Mouse (Mus musculus) frontal cortex, postnatal 14 days (tissue): ENCODE measurements around the gene Enkd1.

ENCODE experiments used
- DNase-seq, 2 experiments: peaks; one replicate each; pipeline ENCODE4 v3.0.0; 2022; ENCODE audit warnings: low spot score in 2 of 2

The Enkd1 gene

DNA sequence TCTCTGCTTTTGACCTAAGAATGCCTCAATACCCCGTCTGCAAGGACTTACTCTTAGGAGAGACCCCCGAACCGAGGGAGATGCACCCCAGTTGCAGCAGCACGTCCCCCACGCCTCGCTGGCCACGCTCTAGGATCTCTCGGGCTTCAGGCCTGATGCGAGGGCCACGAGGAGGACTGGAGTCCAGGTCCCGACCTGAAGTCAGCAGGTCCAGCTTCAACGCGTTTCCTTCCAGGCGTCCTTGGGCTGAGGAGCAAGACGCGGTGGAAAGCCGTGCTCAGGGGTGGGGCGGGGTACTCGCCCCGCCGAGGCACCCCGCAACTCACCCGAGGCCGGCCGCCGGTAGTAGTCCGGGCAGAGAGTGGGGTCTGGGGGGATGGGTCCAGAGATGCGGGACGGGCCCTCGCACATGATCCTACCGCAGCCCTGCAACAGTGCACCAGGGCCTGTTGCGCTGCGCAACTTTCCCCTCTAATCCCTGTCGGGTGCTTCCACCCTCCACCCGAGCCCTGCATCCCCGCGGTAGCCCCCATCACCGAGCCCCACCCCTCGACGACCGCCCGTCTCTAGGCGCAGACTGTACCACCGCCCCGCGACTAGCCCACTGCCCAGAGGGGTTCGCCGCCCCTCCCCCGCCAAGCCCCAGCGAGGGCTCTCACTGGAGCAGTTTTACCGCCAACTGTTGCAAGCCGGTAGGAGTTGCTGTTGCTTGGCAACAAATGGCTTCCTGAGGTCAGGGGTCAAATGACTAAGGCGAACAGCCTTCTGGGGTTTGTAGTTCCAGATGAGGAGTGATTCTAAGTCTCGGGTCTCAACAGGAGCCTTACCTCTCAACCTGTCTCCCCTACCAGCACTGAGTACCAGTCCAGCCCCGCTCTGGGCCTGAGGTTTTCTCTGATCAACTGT, at the start of gene Enkd1, which contains the start of gene 4933405L10Rik:
TSS of gene Enkd1 (minus strand) at position 713 of the 906 bp plus-strand sequence.
TSS of gene 4933405L10Rik (plus strand) at position 158 of the 906 bp plus-strand sequence.
- peak; percentile 80 to 85 for DNase-seq

DNA sequence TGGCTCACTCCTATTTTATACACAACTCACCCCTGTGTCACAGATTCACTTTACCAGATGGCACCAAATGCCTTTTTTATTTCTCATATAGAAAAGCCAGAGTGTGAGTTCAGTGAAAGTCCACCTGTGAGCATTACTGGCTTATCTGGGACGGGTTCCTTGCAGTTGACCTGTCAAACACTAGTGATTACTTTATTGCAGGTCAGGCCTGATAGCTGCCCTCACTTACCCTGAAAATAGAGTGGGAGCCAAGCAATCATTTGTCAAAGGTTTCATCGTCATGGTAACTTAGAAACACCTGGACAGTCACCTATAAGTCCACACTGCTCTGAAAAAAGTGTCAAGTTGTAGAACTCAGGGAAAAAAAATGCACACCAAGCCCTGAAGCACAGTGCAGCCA, 46.7 kb upstream of the Enkd1 start:
- DNase-seq: no peak

DNA sequence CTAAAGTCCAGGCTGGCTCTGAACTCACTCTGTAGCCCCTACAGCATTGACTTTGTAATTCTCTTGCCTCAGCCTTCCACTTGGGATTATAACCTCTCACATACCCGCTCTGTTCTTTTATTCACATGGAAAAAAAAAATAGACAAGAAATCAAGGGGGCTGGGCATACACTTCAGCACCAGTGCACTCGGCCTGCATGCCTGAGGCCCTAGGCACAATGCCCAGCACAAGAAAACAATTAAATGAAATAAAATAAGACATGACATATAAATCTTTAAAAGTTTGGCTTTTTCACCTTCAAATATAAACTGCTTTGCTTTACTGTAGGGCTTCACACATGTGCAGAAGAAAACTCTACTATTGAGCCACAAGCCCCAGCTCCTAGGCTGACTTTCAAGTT, 45.9 kb upstream of the Enkd1 start:
- DNase-seq: no peak

DNA sequence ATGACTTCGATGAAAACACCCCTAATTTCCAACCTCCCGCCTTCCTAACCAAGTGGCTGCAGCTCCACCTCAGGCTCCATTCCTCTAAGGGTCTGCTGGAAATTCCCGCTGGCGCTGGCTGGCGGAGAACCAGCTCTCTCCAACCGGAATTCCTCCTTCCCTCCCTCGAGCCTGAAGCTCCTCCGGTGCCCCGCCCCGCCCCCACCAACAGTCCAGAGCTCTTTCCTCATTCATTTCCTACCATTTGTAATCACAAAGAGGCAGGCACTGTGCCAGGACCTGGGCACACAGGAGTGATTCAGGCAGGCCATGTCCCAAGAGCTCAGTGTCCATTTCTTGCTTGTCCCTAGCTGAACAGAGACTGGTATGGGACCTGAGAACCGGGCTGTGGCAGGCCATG, 42.6 kb upstream of the Enkd1 start:
- DNase-seq: peak in 1 of 2 experiments; percentile 20

DNA sequence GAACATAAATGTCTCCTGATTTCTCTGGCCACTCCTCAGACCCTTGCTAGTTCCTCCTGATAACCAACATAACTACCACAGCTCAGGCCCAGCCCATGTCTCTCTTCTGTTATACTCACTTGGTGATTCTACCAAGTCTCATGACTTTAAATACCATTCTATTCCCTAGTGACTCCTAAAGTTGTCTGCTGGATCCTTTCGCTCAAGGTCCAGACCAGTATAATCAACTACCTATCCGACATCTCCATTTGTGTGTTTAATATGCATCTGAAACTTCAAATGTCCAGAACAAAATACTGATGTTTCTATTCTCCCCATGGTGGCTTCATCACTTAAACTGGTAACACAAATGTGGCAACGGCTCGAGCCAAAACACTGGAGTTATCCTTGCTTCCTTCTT, 35.3 kb upstream of the Enkd1 start:
- no peak for DNase-seq

DNA sequence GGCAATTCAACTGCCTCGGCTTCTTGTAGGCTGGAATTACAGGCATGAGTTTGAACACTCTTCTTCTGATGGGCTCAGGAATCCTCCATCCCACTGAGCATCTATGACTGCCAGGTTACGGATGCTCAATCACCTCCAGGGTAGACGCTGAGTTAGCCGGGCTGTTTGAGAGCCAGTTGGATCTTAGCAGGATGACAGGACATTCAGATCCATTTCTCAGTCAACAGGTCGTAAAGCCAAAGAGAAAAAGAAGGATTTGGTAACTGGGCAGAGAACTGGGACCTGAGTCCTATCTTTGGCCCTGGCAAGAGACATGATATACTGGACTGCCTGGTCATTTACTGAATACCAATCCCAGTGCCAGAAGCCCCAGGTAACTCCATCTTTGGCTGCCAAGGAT, 31.2 kb upstream of the Enkd1 start:
- no peak for DNase-seq

DNA sequence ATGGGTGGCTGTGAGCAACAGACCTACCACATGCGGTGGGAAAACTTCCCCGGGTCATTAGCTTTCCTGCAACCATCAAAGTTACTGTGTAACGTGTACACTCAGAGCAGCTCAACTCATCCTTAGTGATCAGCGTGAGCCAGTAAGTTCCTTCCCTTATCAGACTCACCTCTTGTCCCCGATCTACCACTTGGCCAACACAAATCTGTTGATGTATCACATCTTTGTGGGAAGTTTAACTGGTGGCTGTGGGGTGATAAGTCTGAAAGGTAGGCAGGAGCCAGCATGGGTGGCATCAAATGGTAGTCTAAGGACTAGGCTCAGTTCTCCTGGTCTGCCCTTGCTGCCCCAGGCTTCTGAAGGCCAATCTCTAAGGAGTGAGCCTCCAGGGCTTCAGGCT, 24.2 kb upstream of the Enkd1 start:
- no peak for DNase-seq

DNA sequence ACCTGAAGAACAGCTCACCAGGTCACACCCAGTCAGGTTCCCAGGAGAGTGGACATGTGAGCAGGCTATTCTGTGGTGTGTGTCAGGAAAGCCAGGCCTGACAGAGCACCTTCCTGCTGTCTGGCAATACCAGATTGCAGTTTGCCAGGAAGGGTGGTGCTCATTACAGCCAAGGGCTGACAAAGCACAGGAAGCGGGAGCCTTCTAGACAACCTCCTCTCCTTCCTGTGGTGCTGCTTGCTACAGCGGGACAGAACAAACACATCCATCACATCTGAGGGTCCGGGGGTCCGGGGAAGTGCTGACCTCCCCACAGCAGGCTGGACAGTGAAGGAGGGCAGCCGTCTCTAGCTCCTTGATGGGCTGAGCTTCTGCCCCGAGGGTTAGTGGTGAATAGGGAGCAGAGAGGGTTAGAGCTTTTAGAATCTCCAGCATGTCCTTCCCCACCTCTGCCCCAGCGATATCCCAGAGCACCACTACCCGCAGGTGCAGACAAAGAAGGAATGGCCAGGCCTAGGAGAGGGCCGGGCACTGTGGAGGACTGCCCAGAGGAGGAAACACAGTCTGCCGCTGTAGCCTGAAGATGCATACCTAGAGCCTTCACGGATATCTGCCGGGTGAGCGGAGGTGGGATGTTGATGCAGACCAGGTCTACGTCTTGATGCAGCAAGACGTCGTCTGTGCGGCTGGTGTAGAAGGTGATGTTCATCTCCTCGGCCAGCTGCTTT, 19.6 kb upstream of the Enkd1 start:
- no peak for DNase-seq

DNA sequence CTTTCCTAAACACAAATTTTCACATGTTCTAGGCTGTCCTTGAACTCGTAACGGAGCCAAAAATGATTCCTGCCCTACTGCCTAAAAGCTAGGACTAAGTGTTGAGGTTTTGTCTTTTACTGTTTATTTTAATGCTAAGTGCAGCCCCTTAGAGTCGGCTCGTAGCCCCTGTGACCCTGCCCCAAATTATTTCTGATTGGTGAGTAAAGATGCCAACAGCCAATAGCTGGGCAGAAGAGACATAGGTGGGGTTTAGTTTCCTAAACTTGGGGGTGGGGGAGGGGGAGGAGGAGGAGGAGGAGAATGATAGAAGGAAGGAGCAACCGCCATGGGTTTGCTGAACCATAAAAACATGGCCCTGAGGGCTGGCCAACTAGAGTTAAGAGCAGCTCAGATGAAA, 17.7 kb upstream of the Enkd1 start:
- no peak for DNase-seq

DNA sequence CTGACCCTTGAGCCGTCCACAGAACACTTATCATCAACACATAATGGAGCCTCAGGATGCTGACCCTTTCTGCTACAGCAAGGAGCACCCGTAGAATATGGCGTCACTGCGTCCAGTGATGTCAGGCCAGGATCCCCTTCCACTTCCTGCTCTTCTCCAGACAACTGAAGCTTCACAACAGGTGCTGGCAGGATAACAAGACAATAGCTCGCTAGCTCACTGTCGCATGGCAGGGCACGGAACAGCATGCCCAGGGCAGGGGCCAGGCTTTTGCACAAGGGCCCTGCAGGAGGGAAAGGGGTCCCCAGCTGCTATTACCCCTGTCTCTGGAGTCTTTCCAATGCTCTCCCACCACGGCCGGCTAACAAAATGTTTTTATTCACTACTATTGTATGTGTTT, 14.9 kb upstream of the Enkd1 start:
- DNase-seq: no peak

DNA sequence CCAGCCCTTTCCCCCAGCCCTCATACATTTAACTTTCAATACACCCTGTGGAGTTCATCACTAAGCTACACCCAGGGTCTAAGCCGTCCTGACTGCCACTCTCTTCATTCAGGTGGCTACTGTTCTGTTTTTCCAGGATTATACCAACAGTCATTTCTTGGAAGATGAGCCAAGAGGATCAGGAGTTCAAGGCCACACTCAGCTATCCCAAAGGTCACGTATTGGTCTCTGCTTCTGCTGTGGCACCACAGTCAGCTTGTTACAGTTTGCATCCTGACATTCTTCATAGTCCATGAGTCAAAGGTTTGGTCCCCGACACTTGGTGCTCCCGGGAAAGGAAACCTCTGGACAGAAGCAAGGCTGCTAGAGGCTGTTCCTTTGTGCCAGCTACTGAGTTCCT, 11.6 kb upstream of the Enkd1 start:
- DNase-seq: no peak

DNA sequence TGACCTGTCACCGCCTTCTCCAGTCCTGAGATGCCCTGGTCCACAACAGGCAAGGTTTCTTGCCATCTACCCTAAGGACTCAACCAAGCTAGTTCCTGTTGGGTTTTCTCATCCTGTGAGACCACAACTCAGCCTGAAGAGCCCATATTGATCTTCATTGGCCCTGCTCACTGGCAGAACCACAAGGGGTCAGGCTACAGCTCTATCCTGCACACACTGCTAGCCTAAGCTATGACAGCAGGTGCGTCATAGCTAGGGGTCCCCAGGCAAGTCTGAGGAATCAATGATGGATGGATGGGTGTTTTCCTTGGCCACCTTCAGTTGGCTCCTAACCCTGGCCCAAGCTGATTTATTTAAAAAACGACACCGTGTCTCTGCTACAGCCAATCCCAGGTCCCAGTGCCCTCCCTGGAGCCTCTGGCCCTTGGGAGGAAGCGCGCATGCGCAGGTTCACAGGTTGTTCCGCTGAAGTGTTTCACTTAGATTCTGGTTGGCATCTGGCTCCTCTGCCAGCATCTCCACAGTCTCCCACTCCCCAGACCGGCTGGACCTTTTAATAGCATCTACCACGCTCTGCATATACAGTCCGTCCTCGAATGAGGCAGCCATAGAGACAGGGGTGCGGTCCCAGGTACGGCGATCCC, 8.4 kb upstream of the Enkd1 start:
- no peak for DNase-seq

DNA sequence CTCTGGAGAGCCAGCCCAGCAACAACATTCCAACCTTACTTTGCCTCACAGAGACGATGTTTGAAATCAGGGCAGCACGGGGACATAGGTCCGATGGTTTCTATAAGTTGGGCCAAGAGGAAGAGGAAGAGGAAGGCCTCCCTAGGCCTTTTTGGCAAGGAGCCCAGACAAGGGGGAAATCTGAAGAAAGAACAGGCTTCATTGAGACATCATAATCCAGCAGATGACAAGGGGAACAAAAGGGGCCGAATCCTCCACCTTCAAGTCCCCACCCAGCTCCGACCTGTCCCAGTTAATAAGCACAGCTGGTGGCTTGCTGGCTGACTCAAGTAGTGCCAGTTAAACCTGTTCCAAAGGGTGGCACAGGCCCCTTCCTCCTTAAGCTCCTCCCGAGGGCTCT, 7.0 kb upstream of the Enkd1 start:
- no peak for DNase-seq

DNA sequence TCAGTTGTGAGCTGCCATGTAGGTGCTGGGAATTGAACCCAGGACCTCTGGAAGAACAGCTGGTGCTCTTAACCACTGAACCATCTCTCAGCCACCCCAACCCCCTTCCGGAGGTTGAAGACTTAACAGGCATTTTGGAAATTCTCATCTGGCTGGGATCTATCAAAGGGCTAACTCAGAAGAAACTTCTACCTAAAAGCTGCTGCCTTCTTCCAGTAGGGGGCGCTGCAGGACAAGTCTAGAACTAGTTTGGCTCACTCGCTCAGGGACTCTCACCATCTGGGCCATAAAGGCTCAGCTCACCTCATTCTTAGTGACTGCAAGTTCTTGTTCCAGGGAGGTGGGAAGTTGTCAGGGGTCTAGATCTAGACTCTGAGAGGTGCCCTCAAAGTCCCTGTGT, 6.1 kb upstream of the Enkd1 start:
- peak in 1 of 2 experiments; percentile 78 for DNase-seq

DNA sequence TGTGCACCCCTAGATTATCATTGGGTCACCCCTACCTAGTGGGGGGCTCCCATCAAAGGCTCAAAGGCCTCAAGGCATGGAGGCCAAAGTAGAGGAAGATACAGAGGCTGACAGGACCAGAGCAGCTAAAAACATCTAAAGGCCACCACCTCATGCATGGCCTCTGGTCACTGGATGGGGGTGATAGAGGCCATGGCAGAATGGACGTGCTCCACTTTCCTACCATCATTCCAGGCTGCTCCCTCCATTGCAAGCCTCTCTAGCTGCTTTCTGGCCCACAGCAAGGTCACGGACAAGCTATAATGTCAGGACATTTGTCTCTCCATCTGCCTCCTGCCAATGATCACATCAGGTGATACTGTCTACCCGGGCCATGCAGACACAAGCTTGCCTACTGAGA, 4.3 kb upstream of the Enkd1 start:
- DNase-seq: no peak

DNA sequence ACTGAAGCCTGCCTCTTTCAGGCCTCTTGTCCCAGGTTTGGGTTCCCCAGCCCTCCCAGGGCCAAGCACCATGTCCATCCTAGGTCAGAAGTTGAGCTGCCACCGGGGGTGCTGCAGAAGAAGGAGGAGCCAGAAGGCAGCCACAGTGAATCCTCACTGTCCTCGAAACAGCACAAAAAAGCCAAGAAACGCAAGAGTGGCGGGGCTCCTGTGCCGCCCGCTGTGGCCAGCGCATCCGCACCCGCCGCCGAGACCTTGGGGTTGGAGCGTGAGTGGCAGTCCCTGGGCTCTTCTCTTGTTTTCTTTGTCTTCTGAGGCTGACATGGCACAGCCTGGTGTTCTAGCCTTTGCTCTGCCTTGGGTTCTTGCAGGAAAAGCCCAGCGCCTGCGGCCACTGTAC, 1.3 kb upstream of the Enkd1 start:
- DNase-seq: no peak

DNA sequence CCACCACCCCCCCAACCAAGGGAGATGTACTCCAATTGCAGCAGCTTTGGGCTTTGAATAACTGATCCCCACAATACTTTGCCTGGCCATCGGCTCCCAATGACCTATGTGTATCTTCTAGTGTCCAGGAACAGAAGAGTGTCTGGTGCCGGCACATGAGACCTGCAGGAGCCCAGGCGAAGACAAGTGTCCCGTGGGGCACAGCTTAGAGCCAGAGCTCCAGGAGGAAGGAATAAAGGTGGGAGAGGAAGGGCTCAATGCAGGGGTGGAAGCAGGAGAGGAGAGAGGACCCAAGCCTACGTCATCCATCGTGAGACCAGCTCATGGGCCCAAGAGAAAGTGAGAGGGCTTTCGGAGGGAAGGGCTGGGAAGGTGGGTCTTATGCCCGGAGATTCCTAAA, 665 bp upstream of the Enkd1 start:
- DNase-seq: no peak

DNA sequence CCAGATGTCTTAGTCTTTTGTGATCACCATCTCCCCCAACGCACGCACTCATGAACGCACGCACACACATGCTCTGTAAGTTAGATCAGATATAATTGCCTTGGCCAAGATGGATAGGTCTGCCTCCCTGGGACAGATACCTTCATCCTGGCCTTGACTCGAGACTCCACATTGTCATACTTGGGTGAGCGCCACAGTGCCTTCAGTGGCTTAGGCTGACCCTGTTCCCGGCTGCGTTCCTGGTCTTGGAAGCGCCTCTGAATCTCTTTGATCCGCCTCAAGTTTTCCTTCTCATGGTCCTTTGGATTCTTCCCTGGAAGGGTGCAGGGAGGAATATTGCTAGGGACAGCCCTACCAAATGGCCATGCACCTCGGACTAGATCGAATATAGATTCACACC, 1.6 kb downstream of the Enkd1 start:
- DNase-seq: no peak

DNA sequence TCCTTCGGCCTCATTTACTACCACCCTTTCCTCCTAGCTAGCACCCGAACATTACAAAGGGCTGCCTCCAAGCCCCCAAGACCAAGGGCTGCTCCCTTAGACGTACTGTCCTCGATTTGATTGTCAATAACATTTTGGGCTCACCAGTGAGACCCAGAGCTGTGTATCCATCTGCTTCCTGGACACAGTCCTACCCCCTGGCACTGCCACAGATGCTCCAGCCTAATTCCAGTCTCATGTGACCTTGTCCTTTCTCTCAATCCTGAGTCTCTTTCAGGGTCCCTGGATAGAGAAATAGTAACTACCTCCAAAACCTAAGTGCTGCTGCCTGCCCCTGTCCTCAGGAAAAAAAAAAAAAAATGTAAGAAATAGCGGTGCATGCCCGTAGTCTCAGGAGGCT, 3.1 kb downstream of the Enkd1 start:
- DNase-seq: no peak

DNA sequence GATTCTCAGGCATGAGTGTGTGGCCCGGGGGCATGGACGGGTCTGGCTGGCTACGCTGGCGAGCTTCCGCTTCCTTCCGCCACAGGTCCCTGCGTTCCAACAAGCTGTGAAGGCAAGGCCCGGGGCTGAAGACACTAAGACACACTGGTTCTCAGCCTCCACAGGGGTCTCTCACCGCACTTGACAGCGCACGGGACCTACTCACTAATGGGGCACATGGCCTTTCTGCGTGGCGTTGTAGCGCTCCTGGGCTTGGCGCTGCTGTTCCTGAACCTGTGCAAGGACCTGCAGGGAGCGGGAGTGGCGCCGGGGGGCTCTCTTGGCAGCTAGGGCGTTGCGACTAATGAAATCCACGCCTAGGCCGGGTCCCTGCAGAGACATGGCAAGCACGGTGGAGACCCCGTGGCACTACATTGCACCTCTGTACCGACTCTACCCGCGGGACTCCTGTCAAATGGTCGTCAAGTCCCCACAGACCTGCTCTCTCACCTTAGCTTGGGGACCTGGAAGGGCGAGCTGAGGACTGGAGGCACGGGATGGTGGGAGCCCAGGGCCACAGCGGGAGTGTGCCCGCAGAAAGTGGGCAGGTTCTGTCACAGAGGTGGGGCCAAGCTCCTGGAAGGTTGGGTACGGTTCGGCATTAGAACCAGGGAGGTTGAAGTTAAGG, 3.7 kb downstream of the Enkd1 start:
- DNase-seq: no peak

DNA sequence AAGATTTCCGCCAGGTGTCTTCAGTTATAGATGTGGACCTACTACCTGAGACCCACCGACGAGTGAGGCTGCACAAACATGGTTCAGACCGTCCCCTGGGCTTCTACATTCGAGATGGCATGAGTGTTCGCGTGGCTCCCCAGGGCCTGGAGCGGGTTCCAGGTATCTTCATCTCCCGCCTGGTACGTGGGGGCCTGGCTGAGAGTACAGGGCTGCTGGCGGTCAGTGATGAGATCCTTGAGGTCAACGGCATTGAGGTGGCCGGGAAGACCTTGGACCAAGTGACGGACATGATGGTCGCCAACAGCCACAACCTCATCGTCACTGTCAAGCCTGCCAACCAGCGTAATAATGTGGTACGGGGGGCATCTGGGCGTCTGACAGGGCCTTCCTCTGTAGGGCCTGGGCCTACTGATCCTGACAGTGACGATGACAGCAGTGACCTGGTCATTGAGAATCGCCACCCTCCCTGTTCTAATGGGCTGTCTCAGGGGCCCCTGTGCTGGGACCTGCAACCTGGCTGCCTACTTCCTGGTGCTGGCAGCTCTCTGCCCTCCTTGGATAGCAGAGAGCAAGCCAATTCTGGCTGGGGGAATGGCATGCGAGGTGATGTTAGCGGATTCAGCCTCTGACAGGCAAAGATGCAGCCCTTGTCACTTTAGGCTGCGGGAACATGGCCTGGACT, 5.1 kb downstream of the Enkd1 start:
- DNase-seq: no peak
